Mouse (Mus musculus): ENCODE measurements around the gene Hgd.

Gene Hgd

GRCm38 (mm10) chr16:37580651-37581050 lies 698 bp downstream of the Hgd start:
- no peak for DNase-seq (ENCODE audit: low read depth, low spot score)

GRCm38 (mm10) chr16:37581901-37582300 lies 1.9 kb downstream of the Hgd start:
- no peak for DNase-seq (ENCODE audit: low read depth, low spot score)

DNA sequence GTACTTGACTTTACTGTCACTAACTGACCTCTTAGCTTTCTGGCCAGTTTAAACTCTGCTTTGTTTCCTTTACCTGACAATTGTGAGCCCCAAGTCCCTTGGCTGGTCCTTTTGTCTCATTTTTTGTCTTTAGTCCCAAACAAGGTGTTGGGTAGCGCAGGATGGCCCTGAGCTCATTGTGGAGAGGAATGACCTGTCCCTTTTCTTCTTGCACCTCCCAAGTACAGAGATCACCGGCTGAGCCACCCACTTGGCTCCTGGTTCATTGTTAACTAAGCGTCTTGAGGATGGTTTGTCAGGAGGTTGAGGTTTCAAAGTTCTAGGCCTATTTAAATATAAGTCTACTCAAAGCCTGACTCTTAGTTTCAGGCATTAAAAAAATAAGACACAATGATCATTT lies 3.4 kb downstream of the Hgd start:
- no peak for DNase-seq (ENCODE audit: low read depth, low spot score)

DNA sequence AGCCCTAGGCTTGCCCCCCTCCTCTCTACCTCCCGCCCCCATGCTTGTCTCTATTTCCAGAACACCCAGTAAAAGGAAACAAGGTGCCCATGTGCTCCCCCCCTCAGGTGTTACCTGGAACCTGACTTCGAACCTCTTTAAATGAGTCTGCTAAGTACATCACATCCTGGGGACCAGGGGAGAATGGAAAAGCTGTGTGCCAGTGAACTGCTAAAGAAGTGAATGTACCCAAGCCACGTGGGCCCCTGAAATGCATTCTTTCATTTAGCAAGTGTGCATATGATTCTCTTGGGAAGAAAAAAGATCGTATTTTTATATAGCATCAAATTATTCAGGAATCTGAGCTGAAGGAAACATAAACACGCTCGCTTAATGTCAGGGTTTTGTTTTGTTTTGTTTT lies 3.8 kb downstream of the Hgd start:
- DNase-seq (ENCODE audit: low read depth, low spot score) = no peak

DNA sequence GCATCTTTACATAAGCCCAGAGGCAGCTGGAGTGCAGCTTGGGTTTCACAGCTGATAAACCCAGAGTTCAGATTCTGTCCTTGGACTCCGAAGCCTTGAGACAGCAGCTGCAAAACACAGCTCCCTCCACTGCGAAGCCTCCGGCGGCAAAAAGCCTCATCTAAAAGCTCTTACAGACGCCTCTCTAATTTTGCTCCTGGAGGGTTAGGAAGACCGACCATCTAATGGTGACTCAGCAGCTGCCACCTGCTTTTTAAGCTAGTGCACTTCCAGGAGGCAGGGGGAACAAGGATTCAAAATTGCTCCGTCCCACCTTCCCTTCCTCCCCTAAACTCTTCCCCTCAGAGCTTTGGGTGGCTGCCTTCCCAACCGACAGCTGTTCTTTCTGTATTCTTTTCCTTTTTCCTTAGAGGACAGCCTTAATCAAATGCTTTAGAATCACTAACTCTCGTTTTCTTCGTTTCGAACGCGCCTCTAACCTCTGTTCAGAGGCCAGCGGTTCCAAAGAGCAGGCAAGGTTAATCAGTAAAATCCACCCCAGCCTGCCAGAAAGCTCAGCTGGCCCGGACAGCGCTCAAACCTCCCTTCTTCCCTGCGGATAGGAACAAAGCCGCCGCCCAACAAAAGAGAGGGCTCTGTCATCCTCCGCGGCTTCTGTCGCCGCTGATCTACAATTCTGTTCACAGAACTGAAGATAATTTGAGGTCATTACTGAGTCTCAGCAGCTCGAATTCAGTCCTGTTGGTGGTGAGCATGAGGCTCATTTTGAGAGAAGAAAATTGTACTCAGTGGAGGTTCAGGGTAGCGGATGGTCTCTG lies 4.5 kb downstream of the Hgd start:
- peak; percentile 29 for DNase-seq (ENCODE audit: low read depth, low spot score)

GRCm38 (mm10) chr16:37585129-37585563 lies 5.2 kb downstream of the Hgd start:
- DNase-seq (ENCODE audit: low read depth, low spot score) = no peak

GRCm38 (mm10) chr16:37590921-37591320 lies 11.0 kb downstream of the Hgd start:
- DNase-seq (ENCODE audit: low read depth, low spot score) = no peak

DNA sequence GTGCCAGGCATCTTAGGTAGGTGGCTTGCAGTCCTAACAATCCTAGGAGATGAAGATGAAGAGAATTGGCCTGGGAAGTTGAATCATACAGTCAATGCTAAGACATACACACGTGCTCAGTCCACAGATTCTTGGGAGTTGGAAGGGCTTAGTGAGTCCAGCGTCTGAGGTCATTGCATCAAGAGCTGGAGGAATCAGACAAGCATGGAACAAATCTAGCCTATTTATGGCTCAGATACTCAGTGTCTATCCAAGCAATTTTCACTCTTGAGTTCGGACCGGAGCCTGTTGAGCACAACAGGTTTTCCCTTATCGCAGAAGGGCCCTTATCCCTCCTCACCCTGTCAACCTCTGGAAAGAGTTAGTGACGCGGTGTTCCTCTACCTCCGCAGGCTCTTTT lies 11.6 kb downstream of the Hgd start:
- DNase-seq (ENCODE audit: low read depth, low spot score) = no peak

DNA sequence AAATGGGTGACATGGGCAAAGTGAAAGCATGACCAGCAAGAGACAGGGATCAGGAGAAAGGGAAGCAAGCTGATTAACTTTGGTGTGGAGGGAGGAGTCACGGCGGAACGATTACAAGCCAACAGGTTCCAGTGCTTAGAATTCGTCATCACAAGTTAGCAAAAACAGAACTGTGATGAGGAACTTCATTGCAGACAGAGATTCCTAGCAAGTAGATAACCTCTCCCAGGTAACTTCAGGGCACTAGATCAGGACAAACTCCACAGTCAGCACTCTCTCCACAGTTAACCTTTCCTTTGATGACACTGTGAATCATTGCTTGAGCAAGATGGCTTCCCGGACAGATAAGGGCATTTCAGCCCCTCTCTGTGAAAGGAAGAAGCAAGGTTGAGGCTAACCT lies 17.5 kb downstream of the Hgd start:
- no peak for DNase-seq (ENCODE audit: low read depth, low spot score)

DNA sequence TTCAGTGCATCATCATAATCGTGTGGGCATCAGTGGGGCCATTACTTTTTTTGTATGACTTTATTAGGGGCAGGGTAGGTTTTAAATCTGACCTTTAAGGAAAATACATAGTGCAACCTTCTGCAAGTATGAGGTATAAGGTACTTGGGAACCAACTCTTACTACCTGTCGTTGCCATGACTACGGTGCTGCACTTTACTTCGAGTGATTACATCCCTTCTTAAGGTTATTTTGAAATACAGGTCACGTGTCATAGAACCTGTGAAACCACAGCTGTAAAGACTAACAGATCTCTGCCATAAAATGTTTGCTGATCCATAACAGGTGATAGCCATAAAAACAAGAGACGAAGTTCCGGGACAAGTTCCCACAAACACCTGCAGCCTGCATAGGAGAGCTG lies 18.5 kb downstream of the Hgd start:
- no peak for DNase-seq (ENCODE audit: low read depth, low spot score)

GRCm38 (mm10) chr16:37599326-37599725 lies 19.4 kb downstream of the Hgd start:
- DNase-seq (ENCODE audit: low read depth, low spot score) = no peak

DNA sequence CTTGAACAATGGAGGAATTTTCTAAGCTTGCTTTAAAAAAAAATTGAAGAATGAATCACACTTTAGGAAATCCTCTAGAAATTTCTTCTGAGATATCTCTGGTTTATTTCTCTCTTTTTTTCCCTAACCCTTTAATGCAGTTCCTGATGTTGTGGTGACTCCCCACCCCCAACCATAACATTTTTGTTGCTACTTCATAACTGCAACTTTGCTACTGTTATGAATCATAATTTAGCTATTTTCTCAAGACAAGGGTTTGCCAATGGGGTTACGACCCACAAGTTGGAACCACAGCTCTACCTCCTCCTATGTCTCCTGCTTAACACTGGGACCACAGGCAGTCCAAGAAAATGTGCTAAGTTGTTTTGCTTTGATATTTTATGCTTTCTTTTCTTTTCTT lies 23.5 kb downstream of the Hgd start:
- no peak for DNase-seq (ENCODE audit: low read depth, low spot score)

- no peak for DNase-seq (ENCODE audit: low read depth, low spot score)
Observed at GRCm38 (mm10) chr16:37604243-37604642, 24.3 kb downstream of the Hgd start.

- DNase-seq (ENCODE audit: low read depth, low spot score) = no peak
Observed at GRCm38 (mm10) chr16:37610333-37610732, 30.4 kb downstream of the Hgd start.

DNA sequence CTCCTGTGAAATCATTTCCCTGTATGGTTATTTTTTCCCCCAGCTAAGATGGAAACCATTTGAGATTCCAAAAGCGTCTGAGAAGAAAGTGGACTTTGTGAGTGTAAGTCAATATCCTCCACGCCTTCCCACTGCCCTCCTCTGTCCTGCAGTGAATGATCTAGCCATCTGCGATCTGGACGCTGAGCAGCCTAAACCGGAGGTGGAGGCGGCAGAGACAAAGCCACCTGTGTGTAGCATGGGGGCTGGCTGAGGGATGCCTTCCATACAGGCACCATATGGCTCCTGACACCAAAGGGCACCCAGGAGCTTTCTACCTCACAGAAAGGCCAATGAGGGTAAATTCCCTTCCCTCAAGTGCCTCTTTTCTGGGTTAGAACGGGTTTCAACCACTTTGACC lies 31.1 kb downstream of the Hgd start:
- no peak for DNase-seq (ENCODE audit: low read depth, low spot score)

GRCm38 (mm10) chr16:37612013-37612412 lies 32.1 kb downstream of the Hgd start:
- no peak for DNase-seq (ENCODE audit: low read depth, low spot score)

DNA sequence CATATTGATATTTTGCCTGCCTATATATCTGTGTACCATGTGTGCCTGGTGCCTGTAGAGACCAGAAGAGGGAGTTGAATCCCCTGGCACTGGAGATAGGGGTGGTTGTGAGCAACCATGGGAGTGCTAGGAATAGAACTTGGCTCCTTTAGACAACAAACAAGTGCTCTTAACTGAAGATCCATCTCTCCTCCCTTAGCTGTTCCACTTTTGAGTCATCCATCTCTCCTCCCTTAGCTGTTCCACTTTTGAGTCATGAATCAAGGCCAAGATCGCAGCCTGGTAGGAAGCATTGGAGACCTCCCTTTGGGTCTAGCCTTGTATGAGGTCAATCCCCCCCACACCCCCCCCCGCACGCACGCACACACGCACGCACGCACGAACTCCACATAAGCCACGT lies 34.6 kb downstream of the Hgd start:
- no peak for DNase-seq (ENCODE audit: low read depth, low spot score)

GRCm38 (mm10) chr16:37615429-37615828 lies 35.5 kb downstream of the Hgd start:
- DNase-seq (ENCODE audit: low read depth, low spot score) = no peak

DNA sequence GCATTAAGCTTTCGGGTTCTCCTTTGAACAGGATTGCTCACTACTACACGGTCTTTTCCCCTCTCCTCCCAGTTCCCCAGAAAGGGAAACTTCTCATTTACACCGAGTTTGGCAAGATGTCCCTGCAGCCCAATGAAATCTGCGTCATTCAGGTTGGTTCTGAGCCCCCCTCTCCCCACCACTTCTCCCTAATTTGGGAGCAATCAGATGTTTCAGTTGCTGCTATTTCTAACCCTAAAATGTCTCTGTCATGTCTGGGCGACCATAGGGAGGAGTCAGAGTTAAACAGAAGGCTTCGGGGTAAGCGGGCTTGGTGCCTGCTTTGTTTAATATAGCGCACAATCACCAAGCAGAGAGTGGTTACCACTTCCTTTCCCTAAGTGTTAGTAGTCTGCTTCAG lies 36.2 kb downstream of the Hgd start:
- no peak for DNase-seq (ENCODE audit: low read depth, low spot score)

DNA sequence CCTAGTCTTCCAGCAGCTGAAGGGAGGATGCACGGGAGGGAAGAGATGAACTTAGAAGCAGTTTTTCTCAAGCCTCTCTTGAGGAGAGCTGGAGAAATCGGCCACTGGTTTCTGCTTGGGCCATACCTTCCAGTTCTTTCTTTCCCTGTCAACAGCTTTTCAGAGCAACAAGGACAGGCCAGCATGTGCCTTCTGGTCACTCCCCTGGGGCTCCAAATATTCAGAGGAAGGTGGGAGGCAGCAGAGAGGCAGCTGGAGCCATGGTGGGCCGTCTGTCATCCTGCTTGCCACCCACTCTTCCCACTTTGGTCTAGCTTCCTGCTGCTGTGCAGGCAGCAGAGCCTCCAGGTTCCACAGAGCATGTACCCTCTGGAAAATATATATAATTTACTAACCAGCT lies 37.7 kb downstream of the Hgd start:
- DNase-seq (ENCODE audit: low read depth, low spot score) = no peak

DNA sequence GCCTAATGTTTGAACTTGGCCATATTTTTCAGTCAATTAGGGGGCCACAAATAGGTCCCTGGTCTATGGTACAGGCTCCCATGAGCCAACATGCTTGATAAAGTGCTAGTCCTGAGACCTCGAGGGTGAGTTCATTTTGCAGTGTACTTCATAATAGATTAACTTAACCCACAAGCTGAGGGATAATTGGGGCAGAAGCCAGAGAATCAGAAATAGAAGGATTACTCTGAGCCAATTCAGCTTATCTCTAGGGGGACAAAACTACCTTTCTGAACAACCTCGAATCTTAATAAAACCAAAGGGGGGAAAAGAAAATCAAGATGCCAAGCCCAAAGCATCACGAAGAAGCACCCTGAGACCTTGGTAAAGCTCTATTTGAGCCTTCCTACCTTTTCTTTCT lies 42.5 kb downstream of the Hgd start:
- no peak for DNase-seq (ENCODE audit: low read depth, low spot score)

DNA sequence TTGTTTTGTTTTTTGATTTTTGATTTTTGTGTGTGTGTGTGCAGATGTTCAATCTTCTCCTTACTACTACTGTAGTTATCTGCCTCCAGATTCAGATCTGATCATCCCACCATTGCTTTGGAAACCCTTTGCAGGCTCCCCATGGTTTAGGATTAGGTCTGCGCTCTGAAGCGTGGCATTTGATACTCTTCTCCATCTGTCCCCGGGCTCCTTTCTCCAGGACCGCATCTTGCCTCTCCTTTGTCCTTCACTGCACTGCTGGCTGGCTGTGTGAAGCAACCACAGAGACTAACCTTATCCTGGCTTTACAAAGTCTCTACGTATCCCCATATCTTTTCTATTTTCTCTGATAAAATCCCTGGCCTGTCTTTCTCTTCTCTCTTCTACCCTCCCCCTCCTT lies 43.0 kb downstream of the Hgd start:
- no peak for DNase-seq (ENCODE audit: low read depth, low spot score)

- DNase-seq (ENCODE audit: low read depth, low spot score) = no peak
Observed at GRCm38 (mm10) chr16:37626388-37626949, 46.5 kb downstream of the Hgd start.

DNA sequence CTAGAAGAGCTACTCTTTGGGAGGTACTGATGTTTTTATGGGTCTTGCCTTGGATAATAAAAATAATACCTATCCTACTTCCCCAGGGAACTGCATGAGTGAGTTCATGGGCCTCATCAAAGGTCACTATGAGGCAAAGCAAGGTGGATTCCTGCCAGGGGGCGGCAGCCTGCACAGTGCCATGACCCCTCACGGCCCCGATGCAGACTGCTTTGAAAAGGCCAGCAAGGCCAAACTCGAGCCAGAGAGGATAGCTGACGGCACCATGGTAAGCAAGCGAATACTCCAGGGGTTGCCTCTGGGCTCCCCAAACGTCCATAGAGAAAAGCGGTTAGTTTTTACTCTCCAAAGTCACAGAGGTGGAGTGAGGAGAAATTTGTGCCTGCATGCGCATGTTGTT lies 48.4 kb downstream of the Hgd start:
- no peak for DNase-seq (ENCODE audit: low read depth, low spot score)
